Mouse (Mus musculus): ENCODE measurements around the gene Capn10. TPM values are rescaled to one million over a fixed set of nuclear protein-coding genes. Genes with fewer than 3 reads are reported as not detected.
A peak's percentile ranks its signal among the peaks of the same experiment; 100 is the strongest.

Capn10 gene
- polyA plus RNA-seq, 1 experiment from 2014 or later, result 27.5 TPM

DNA sequence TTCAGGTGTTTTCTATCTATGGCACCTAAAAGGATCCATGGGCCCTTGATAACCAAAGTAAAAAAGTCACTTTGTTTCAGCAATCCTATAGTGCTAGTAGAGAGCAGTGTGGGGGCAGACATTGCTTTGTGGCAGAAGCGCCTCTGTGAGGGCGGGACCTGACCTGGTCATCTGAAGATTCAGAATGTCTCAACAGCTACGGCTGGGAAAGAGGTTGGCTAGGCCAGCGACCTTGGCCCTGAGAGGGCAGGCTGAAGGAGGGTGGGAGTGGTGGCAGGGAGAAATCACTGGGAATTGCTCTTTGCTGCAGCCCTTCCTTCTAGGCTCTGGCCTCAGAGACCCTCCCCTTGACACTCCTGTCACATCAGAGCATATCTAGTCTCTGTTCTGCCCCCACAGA is 19.9 kb upstream of the Capn10 start:
- no peaks in the 10 kb centered on the region for H3K27me3 ChIP-seq (ENCODE audit: control insufficient read depth, insufficient read depth, low read depth, low read length)
- no peak overlapping the region for H3K9ac ChIP-seq (ENCODE audit: low read length)
- H3K4me1 ChIP-seq (replicated peaks; ENCODE audit: control insufficient read depth, insufficient read depth, low read length), result peaks cover 21% of the 10 kb centered on the region
- ATAC-seq (ENCODE audit: low read depth), result no peak
- 71% methylated on average over 4 of the region's 4 CpGs for WGBS
- H3K27ac ChIP-seq (ENCODE audit: low read length), result no peak overlapping the region
- H3K9me3 ChIP-seq (ENCODE audit: control insufficient read depth, low read length), result no peaks in the 10 kb centered on the region
- peaks cover 36% of the 10 kb centered on the region for H3K36me3 ChIP-seq (ENCODE audit: control insufficient read depth, insufficient read depth, low read length)
- no peak overlapping the region for H3K4me2 ChIP-seq (ENCODE audit: low read depth, low read length)
- no peak overlapping the region for H3K4me3 ChIP-seq (ENCODE audit: low read length)

DNA sequence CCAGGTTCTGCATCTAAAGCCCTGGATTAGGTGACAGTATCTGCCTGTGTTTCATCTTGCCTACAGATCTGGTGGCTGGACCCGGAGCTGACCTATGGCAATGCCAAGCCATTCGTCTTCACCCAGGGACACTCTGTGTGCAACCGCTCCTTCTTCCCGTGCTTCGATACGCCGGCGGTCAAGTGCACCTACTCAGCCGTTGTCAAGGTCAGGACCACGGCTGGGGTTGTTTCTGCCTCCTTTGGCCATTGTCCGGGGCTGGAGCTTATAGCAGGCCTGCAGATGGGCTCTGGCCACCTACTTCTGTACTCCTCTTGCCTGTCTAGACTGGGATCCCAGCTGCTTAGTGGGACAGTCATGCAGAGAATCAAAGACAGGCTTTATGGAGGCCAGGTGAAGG is 19.2 kb upstream of the Capn10 start:
- Histone ChIP-seq H3K27ac (ENCODE audit: low read length) (no peak overlapping the region), H3K9me3 (ENCODE audit: control insufficient read depth, low read length) (no peaks in the 10 kb centered on the region), H3K27me3 (ENCODE audit: control insufficient read depth, insufficient read depth, low read depth, low read length) (no peaks in the 10 kb centered on the region), H3K9ac (ENCODE audit: low read length) (no peak overlapping the region), H3K4me1 (replicated peaks; ENCODE audit: control insufficient read depth, insufficient read depth, low read length) (peaks cover 17% of the 10 kb centered on the region), H3K36me3 (ENCODE audit: control insufficient read depth, insufficient read depth, low read length) (peaks cover 43% of the 10 kb centered on the region), H3K4me3 (ENCODE audit: low read length) (no peak overlapping the region), H3K4me2 (ENCODE audit: low read depth, low read length) (no peak overlapping the region)
- no peak for ATAC-seq (ENCODE audit: low read depth)
- 90% methylated on average over 11 of the region's 11 CpGs for WGBS

DNA sequence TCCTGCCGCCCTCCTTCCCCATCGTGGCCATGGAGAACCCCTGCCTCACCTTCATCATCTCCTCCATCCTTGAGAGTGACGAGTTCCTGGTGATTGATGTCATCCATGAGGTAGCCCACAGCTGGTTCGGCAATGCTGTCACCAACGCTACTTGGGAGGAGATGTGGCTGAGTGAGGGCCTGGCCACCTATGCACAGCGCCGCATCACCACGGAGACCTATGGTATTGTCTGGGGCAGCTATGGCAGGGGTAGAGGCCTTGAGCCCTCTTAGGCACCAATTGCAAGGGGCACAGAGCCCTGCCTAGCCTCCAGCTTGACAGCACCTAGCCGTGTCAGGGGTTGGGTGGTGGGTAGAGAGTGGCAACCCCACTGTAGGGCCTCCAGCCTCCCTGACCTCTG is 17.5 kb upstream of the Capn10 start:
- 89% methylated on average over 9 of the region's 9 CpGs for WGBS
- Histone ChIP-seq H3K4me2 (ENCODE audit: low read depth, low read length) (no peak overlapping the region), H3K4me1 (replicated peaks; ENCODE audit: control insufficient read depth, insufficient read depth, low read length) (peaks cover 11% of the 10 kb centered on the region), H3K4me3 (ENCODE audit: low read length) (no peak overlapping the region), H3K9ac (ENCODE audit: low read length) (no peak overlapping the region), H3K27ac (ENCODE audit: low read length) (no peak overlapping the region), H3K36me3 (ENCODE audit: control insufficient read depth, insufficient read depth, low read length) (peaks cover 45% of the 10 kb centered on the region), H3K27me3 (ENCODE audit: control insufficient read depth, insufficient read depth, low read depth, low read length) (no peaks in the 10 kb centered on the region), H3K9me3 (ENCODE audit: control insufficient read depth, low read length) (no peaks in the 10 kb centered on the region)
- no peak for ATAC-seq (ENCODE audit: low read depth)

DNA sequence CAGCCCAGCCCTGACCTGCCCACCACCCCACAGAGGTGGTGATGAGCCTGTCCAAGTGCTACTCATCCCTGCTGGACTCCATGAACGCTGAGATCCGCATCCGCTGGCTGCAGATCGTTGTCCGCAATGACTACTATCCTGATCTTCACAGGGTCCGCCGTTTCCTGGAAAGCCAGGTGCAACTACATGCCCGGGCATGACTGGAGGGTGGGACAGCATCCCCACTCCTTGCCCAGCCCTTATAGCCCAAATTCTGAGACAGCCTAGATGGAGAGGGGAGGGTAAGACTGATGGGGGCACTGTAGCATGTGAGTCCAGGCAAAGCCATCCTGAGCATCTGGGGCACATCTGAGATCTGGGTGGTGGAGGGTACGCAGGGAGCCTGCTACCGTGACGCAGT is 15.0 kb upstream of the Capn10 start:
- Histone ChIP-seq H3K27me3 (ENCODE audit: control insufficient read depth, insufficient read depth, low read depth, low read length) (no peaks in the 10 kb centered on the region), H3K9me3 (ENCODE audit: control insufficient read depth, low read length) (no peaks in the 10 kb centered on the region), H3K4me3 (ENCODE audit: low read length) (no peak overlapping the region), H3K4me1 (replicated peaks; ENCODE audit: control insufficient read depth, insufficient read depth, low read length) (no peaks in the 10 kb centered on the region), H3K9ac (ENCODE audit: low read length) (no peak overlapping the region), H3K27ac (ENCODE audit: low read length) (no peak overlapping the region), H3K36me3 (ENCODE audit: control insufficient read depth, insufficient read depth, low read length) (peaks cover 42% of the 10 kb centered on the region), H3K4me2 (ENCODE audit: low read depth, low read length) (no peak overlapping the region)
- WGBS, result 96% methylated on average over 11 of the region's 11 CpGs
- no peak for ATAC-seq (ENCODE audit: low read depth)

- WGBS, result 80% methylated on average over 12 of the region's 12 CpGs
- no peaks in the 10 kb centered on the region for H3K4me1 ChIP-seq (replicated peaks; ENCODE audit: control insufficient read depth, insufficient read depth, low read length)
- no peak overlapping the region for H3K4me3 ChIP-seq (ENCODE audit: low read length)
- no peak for ATAC-seq (ENCODE audit: low read depth)
- H3K36me3 ChIP-seq (ENCODE audit: control insufficient read depth, insufficient read depth, low read length), result peaks cover 41% of the 10 kb centered on the region
- no peaks in the 10 kb centered on the region for H3K9me3 ChIP-seq (ENCODE audit: control insufficient read depth, low read length)
- H3K4me2 ChIP-seq (ENCODE audit: low read depth, low read length), result no peak overlapping the region
- H3K27ac ChIP-seq (ENCODE audit: low read length), result no peak overlapping the region
- no peaks in the 10 kb centered on the region for H3K27me3 ChIP-seq (ENCODE audit: control insufficient read depth, insufficient read depth, low read depth, low read length)
- no peak overlapping the region for H3K9ac ChIP-seq (ENCODE audit: low read length)
Observed at GRCm38 (mm10) chr1:92919775-92920174, 14.4 kb upstream of the Capn10 start.

- 78% methylated on average over 7 of the region's 7 CpGs for WGBS
- Histone ChIP-seq H3K4me1 (replicated peaks; ENCODE audit: control insufficient read depth, insufficient read depth, low read length) (no peaks in the 10 kb centered on the region), H3K4me2 (ENCODE audit: low read depth, low read length) (no peak overlapping the region), H3K4me3 (ENCODE audit: low read length) (no peak overlapping the region), H3K27me3 (ENCODE audit: control insufficient read depth, insufficient read depth, low read depth, low read length) (no peaks in the 10 kb centered on the region), H3K9me3 (ENCODE audit: control insufficient read depth, low read length) (no peaks in the 10 kb centered on the region), H3K9ac (ENCODE audit: low read length) (no peak overlapping the region), H3K27ac (ENCODE audit: low read length) (no peak overlapping the region), H3K36me3 (ENCODE audit: control insufficient read depth, insufficient read depth, low read length) (peaks cover 37% of the 10 kb centered on the region)
- 0 out of 2 replicates have a peak, but pooled peaks have one; percentile 13 for ATAC-seq (ENCODE audit: low read depth)
Observed at GRCm38 (mm10) chr1:92920474-92921200, 13.5 kb upstream of the Capn10 start.

GRCm38 (mm10) chr1:92921496-92921895 is 12.7 kb upstream of the Capn10 start:
- H3K27me3 ChIP-seq (ENCODE audit: control insufficient read depth, insufficient read depth, low read depth, low read length), result no peaks in the 10 kb centered on the region
- 89% methylated on average over 4 of the region's 4 CpGs for WGBS
- H3K9me3 ChIP-seq (ENCODE audit: control insufficient read depth, low read length), result no peaks in the 10 kb centered on the region
- H3K4me2 ChIP-seq (ENCODE audit: low read depth, low read length), result no peak overlapping the region
- no peak overlapping the region for H3K27ac ChIP-seq (ENCODE audit: low read length)
- peaks cover 36% of the 10 kb centered on the region for H3K36me3 ChIP-seq (ENCODE audit: control insufficient read depth, insufficient read depth, low read length)
- no peak overlapping the region for H3K4me3 ChIP-seq (ENCODE audit: low read length)
- H3K4me1 ChIP-seq (replicated peaks; ENCODE audit: control insufficient read depth, insufficient read depth, low read length), result no peaks in the 10 kb centered on the region
- ATAC-seq (ENCODE audit: low read depth), result no peak
- H3K9ac ChIP-seq (ENCODE audit: low read length), result no peak overlapping the region

DNA sequence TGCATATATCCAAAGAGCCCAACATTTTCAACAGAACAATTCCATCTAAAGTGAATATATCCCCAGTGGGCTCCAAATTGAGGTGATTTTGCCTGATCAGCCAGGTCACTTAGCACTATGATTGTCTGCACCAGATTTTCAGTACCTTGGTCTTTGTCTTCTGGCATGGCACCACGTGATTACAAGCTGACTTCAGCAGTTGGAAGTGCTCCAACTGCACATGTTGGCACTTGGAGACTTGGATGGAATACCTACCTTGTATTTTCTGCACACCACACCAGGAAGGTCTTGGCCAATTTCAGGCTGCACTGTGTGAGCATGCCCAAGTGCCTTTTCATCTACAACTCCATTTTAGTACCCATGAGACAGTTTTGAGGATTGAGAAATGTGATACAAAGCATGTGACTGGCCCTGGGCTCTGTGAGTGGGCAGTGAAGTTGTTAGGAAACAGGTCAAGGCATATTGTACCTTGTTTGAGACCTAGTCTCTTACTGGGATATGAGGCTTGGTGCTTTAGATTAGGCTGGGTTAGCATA is 3.9 kb upstream of the Capn10 start:
- Histone ChIP-seq H3K4me2 (ENCODE audit: low read depth, low read length) (no peak overlapping the region), H3K36me3 (ENCODE audit: control insufficient read depth, insufficient read depth, low read length) (no peaks in the 10 kb centered on the region), H3K27me3 (ENCODE audit: control insufficient read depth, insufficient read depth, low read depth, low read length) (no peaks in the 10 kb centered on the region), H3K9ac (ENCODE audit: low read length) (no peak overlapping the region), H3K4me1 (replicated peaks; ENCODE audit: control insufficient read depth, insufficient read depth, low read length) (peaks cover 5% of the 10 kb centered on the region; the same call in 1 of the 2 replicates), H3K4me3 (ENCODE audit: low read length) (no peak overlapping the region), H3K9me3 (ENCODE audit: control insufficient read depth, low read length) (no peaks in the 10 kb centered on the region), H3K27ac (ENCODE audit: low read length) (no peak overlapping the region)
- no peak for ATAC-seq (ENCODE audit: low read depth)
- WGBS, result 15% methylated on average over 1 of the region's 1 CpGs

- Histone ChIP-seq H3K27ac (ENCODE audit: low read length) (peak overlapping the region; percentile 94), H3K9me3 (ENCODE audit: control insufficient read depth, low read length) (no peaks in the 10 kb centered on the region), H3K27me3 (ENCODE audit: control insufficient read depth, insufficient read depth, low read depth, low read length) (no peaks in the 10 kb centered on the region), H3K36me3 (ENCODE audit: control insufficient read depth, insufficient read depth, low read length) (peaks cover 6% of the 10 kb centered on the region), H3K4me1 (replicated peaks; ENCODE audit: control insufficient read depth, insufficient read depth, low read length) (peaks cover 17% of the 10 kb centered on the region), H3K4me2 (ENCODE audit: low read depth, low read length) (peak overlapping the region; percentile 85), H3K9ac (ENCODE audit: low read length) (peak overlapping the region; percentile 83), H3K4me3 (ENCODE audit: low read length) (peak overlapping the region; percentile 67)
- ATAC-seq (ENCODE audit: low read depth), result no peak
- WGBS, result 78% methylated on average over 4 of the region's 4 CpGs
Observed at GRCm38 (mm10) chr1:92933611-92934010, 565 bp upstream of the Capn10 start.
